Mouse (Mus musculus): ENCODE data around the gene Skor1.

DNA sequence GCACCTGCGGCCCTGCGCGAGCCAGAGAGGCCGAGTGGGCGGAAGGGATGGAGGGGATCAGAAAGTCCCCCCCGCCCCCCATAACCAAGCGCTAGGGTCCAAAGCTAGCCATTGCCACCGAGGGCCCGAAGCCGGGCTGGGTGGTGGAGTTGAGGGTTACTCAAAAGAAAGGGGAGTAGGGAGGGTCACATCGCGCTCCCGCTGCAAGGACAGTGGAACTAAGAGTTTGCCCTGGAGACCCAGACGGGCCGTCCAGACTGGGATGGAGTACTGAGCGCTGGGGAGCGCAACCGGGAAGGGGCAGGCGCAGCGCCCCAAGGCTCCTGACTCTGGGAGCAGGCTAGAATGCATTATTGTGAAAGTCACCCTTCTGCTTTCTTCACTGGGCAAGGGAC lies 608 bp upstream of the Skor1 start:
- TF ChIP-seq CTCF (conservative IDR thresholded peaks at IDR 0.05; ENCODE audit: low read length) (no peak), NANOG (IDR thresholded peaks at IDR 0.05; ENCODE audit: borderline replicate concordance, low read length) (no peak), POU5F1 (IDR thresholded peaks at IDR 0.05; ENCODE audit: borderline replicate concordance, low read length) (no peak)
